ENCODE assay signal across 19 mouse cellular contexts in genomic region chr19:32599006-32599405, GRCm38 (mm10). TPM values are rescaled to one million over a fixed set of nuclear protein-coding genes. Genes with fewer than 3 reads are reported as not detected.
DNase-seq lines count a peak whose midpoint lies in the region; ATAC-seq and TF ChIP-seq lines count a peak whose summit lies in the region.
"Had no signal": no experiment of that assay in that cellular context is flagged by ENCODE, and none has a peak within 500 bp of the region (broad histone marks: within the 10 kb centered on the region; RNA-seq: fewer than 3 reads in every experiment).

No protein-coding gene starts in this region.

- no peaks in the 10 kb centered on the region for H3K27me3 ChIP-seq in kidney, adult 2 months (replicated peaks; ENCODE audit: control insufficient read depth, insufficient read depth, low read length)
- peaks cover 9% of the 10 kb centered on the region for H3K27me3 ChIP-seq in kidney, embryonic 14.5 days (ENCODE audit: control insufficient read depth, insufficient read depth, low read length)
- H3K27me3 ChIP-seq in kidney, postnatal 0 days (ENCODE audit: insufficient read depth, low read length) = no peaks in the 10 kb centered on the region
- H3K27me3 ChIP-seq in limb, embryonic 13.5 days = peaks cover 18% of the 10 kb centered on the region
- no peaks in the 10 kb centered on the region for H3K27me3 ChIP-seq in limb, embryonic 14.5 days (ENCODE audit: control insufficient read depth, insufficient read depth, low read length)

- H3K36me3 ChIP-seq in kidney, adult 2 months (ENCODE audit: control insufficient read depth, insufficient read depth, low read length) = no peaks in the 10 kb centered on the region
- no peaks in the 10 kb centered on the region for H3K36me3 ChIP-seq in kidney, embryonic 14.5 days (ENCODE audit: control insufficient read depth, insufficient read depth, low read length)
- H3K36me3 ChIP-seq in kidney, postnatal 0 days (ENCODE audit: insufficient read depth, low read length) = no peaks in the 10 kb centered on the region
- no peaks in the 10 kb centered on the region for H3K36me3 ChIP-seq in limb, embryonic 13.5 days
- H3K36me3 ChIP-seq in limb, embryonic 14.5 days (ENCODE audit: control insufficient read depth, insufficient read depth, low read length) = no peaks in the 10 kb centered on the region
- H3K36me3 ChIP-seq: embryonic facial prominence, embryonic 13.5 days; hindbrain, embryonic 13.5 days had no signal

- H3K27ac ChIP-seq in kidney, adult 2 months (ENCODE audit: insufficient read depth, low read depth, low read length) = peak overlapping the region; percentile 79; the same call in 1 of the 2 replicates
- H3K27ac ChIP-seq in kidney, embryonic 14.5 days (ENCODE audit: low read depth, low read length) = no peak overlapping the region
- H3K27ac ChIP-seq in kidney, postnatal 0 days = peak overlapping the region; percentile 44; the same call in 1 of the 2 replicates
- H3K27ac ChIP-seq in limb, embryonic 13.5 days = peak overlapping the region; percentile 58
- peak overlapping the region; percentile 55; the same call in 1 of the 2 replicates for H3K27ac ChIP-seq in limb, embryonic 14.5 days (replicated peaks; ENCODE audit: low read depth, low read length)
- H3K27ac ChIP-seq: embryonic facial prominence, embryonic 13.5 days; forebrain, embryonic 13.5 days; hindbrain, embryonic 13.5 days had no signal

- no peaks in the 10 kb centered on the region for H3K9me3 ChIP-seq in kidney, embryonic 14.5 days (ENCODE audit: control insufficient read depth, low read length)
- no peaks in the 10 kb centered on the region for H3K9me3 ChIP-seq in kidney, postnatal 0 days (replicated peaks; ENCODE audit: low read length)
- no peaks in the 10 kb centered on the region for H3K9me3 ChIP-seq in limb, embryonic 13.5 days
- no peaks in the 10 kb centered on the region for H3K9me3 ChIP-seq in limb, embryonic 14.5 days (ENCODE audit: control insufficient read depth, low read length)
- H3K9me3 ChIP-seq: embryonic facial prominence, embryonic 13.5 days; forebrain, embryonic 13.5 days; G1E; hindbrain, embryonic 13.5 days had no signal

- no peak overlapping the region for H3K9ac ChIP-seq in kidney, embryonic 14.5 days (ENCODE audit: low read depth, low read length)
- H3K9ac ChIP-seq in kidney, postnatal 0 days (ENCODE audit: low read depth, low read length) = no peak overlapping the region
- peak overlapping the region; percentile 32; the same call in 1 of the 2 replicates for H3K9ac ChIP-seq in limb, embryonic 13.5 days
- H3K9ac ChIP-seq in limb, embryonic 14.5 days (ENCODE audit: low read depth, low read length, severe bottlenecking) = no peak overlapping the region
- H3K9ac ChIP-seq: embryonic facial prominence, embryonic 13.5 days; forebrain, embryonic 13.5 days; forebrain, postnatal 0 days; hindbrain, embryonic 13.5 days had no signal

- WGBS in kidney, adult 2 months = 41% methylated on average over 7 of the region's 7 CpGs
- WGBS in kidney, embryonic 14.5 days = 52% methylated on average over 7 of the region's 7 CpGs
- 38% methylated on average over 7 of the region's 7 CpGs for WGBS in kidney, postnatal 0 days
- 79% methylated on average over 7 of the region's 7 CpGs for WGBS in limb, embryonic 13.5 days
- 87% methylated on average over 7 of the region's 7 CpGs for WGBS in limb, embryonic 14.5 days

- TF ChIP-seq POLR2A in kidney, adult 2 months (IDR thresholded peaks at IDR 0.05; ENCODE audit: low read depth, low read length) = no peak
- TF ChIP-seq POLR2A in limb, embryonic 14.5 days (IDR thresholded peaks at IDR 0.05; ENCODE audit: borderline replicate concordance, extremely low read depth, insufficient read depth, insufficient read length) = no peak

- peak; percentile 64 for DNase-seq in kidney, adult 2 months
- DNase-seq in kidney, postnatal 0 days (ENCODE audit: low spot score) = peak; percentile 17
- no peak for DNase-seq in kidney, adult 11 months
- no peak for DNase-seq in limb, embryonic 14.5 days (ENCODE audit: low spot score)
- no peak for DNase-seq in c-Kit-positive CD71-positive TER-119-positive erythroid progenitor cells, embryonic 14.5 days (ENCODE audit: low spot score)
- DNase-seq in adrenal gland, adult (ENCODE audit: inconsistent age in 2 of 2, low spot score in 1 of 2) = no peak
- DNase-seq: adrenal gland, postnatal 10 days; cerebellum, adult 11-12 months; cerebellum, adult 9-10 months; cerebellum, postnatal 25 days; forebrain, postnatal 0 days; gastrocnemius, postnatal 14 days; heart, postnatal 10 days had no signal

- peaks cover 35% of the 10 kb centered on the region for H3K4me1 ChIP-seq in kidney, adult 2 months (ENCODE audit: control insufficient read depth, insufficient read depth, low read length)
- peaks cover 2% of the 10 kb centered on the region for H3K4me1 ChIP-seq in kidney, embryonic 14.5 days (ENCODE audit: control insufficient read depth, insufficient read depth, low read length)
- no peaks in the 10 kb centered on the region for H3K4me1 ChIP-seq in kidney, postnatal 0 days (replicated peaks; ENCODE audit: insufficient read depth, low read length)
- peaks cover 47% of the 10 kb centered on the region for H3K4me1 ChIP-seq in limb, embryonic 13.5 days
- peaks cover 8% of the 10 kb centered on the region for H3K4me1 ChIP-seq in limb, embryonic 14.5 days (ENCODE audit: control insufficient read depth, insufficient read depth, low read length)

- no peak for TF ChIP-seq CTCF in kidney, adult 2 months (conservative IDR thresholded peaks at IDR 0.05; ENCODE audit: insufficient read depth, insufficient read length, low read depth, low read length)
- no peak for TF ChIP-seq CTCF in kidney, postnatal 0 days (IDR thresholded peaks at IDR 0.05; ENCODE audit: low read depth)

- ATAC-seq in kidney, embryonic 14.5 days (ENCODE audit: low FRiP score, low TSS enrichment) = no peak
- no peak; the same call in 1 of the 2 replicates for ATAC-seq in kidney, postnatal 0 days (replicated peaks; ENCODE audit: low FRiP score, low read depth)
- ATAC-seq in limb, embryonic 13.5 days (ENCODE audit: low FRiP score, low read depth) = no peak
- no peak for ATAC-seq in limb, embryonic 14.5 days (ENCODE audit: low FRiP score, low read depth)
- ATAC-seq: forebrain, embryonic 13.5 days; forebrain, postnatal 0 days had no signal

- H3K4me2 ChIP-seq in kidney, embryonic 14.5 days (replicated peaks; ENCODE audit: low read depth, low read length) = no peak overlapping the region
- no peak overlapping the region for H3K4me2 ChIP-seq in kidney, postnatal 0 days (ENCODE audit: low read length)
- peak overlapping the region; percentile 72 for H3K4me2 ChIP-seq in limb, embryonic 13.5 days (replicated peaks)
- H3K4me2 ChIP-seq in limb, embryonic 14.5 days (replicated peaks; ENCODE audit: low read depth, low read length, severe bottlenecking) = peak overlapping the region; percentile 70
- H3K4me2 ChIP-seq: embryonic facial prominence, embryonic 13.5 days; forebrain, embryonic 13.5 days; hindbrain, embryonic 13.5 days had no signal

- H3K4me3 ChIP-seq in kidney, adult 2 months (ENCODE audit: insufficient read depth, low read depth, low read length) = no peak overlapping the region
- no peak overlapping the region for H3K4me3 ChIP-seq in kidney, embryonic 14.5 days (ENCODE audit: low read length)
- H3K4me3 ChIP-seq in kidney, postnatal 0 days (replicated peaks; ENCODE audit: low read depth, low read length) = no peak overlapping the region
- H3K4me3 ChIP-seq in limb, embryonic 13.5 days = peak overlapping the region; percentile 68
- peak overlapping the region; percentile 14 for H3K4me3 ChIP-seq in limb, embryonic 14.5 days (replicated peaks; ENCODE audit: low read length)
- H3K4me3 ChIP-seq: embryonic facial prominence, embryonic 13.5 days; forebrain, embryonic 13.5 days; hindbrain, embryonic 13.5 days had no signal

RNA-seq across cellular contexts. Expression of gene Papss2, which starts 3.4 kb away (rescaled TPM):
- polyA plus RNA-seq in kidney, adult 2 months (2012; rRNA removed) = 129 and 168 TPM in 2 replicates
- polyA plus RNA-seq in kidney, embryonic 14.5 days (2014; fragmentation: Nextera tagmentation; extraction: Ambion mirVana) = 10.9 and 19.1 TPM in 2 replicates
- 27.1 and 28.3 TPM in 2 replicates for polyA plus RNA-seq in kidney, postnatal 0 days (2015; fragmentation: Nextera tagmentation; extraction: Ambion mirVana)
- polyA plus RNA-seq in limb, embryonic 13.5 days (2015; fragmentation: Nextera tagmentation; extraction: Ambion mirVana) = 48.0 and 49.1 TPM in 2 replicates
- polyA plus RNA-seq in limb, embryonic 14.5 days (2012; rRNA removed) = 61.1 and 62.0 TPM in 2 replicates
- 48.2 and 51.1 TPM in 2 replicates for polyA plus RNA-seq in limb, embryonic 14.5 days (2014; fragmentation: Nextera tagmentation; extraction: Ambion mirVana)

Comparison
In these comparisons a context has a peak if more than half of its experiments do, and no peak if none do; other contexts are left out.
1. DNase-seq: peak in kidney, adult 2 months (single experiment) and kidney, postnatal 0 days (single experiment); none in kidney, adult 11 months (single experiment), limb, embryonic 14.5 days (single experiment), c-Kit-positive CD71-positive TER-119-positive erythroid progenitor cells, embryonic 14.5 days (single experiment) and adrenal gland, adult (0 of 2).
2. H3K4me3 ChIP-seq: peak in limb, embryonic 13.5 days (single experiment) and limb, embryonic 14.5 days (single experiment); none in kidney, adult 2 months (single experiment), kidney, embryonic 14.5 days (single experiment) and kidney, postnatal 0 days (single experiment).
3. H3K4me2 ChIP-seq: peak in limb, embryonic 13.5 days (single experiment) and limb, embryonic 14.5 days (single experiment); none in kidney, embryonic 14.5 days (single experiment) and kidney, postnatal 0 days (single experiment).